Mouse (Mus musculus): ENCODE measurements around the gene Usf3. TPM values are rescaled to one million over a fixed set of nuclear protein-coding genes. Genes with fewer than 3 reads are reported as not detected.

Gene Usf3
- total RNA-seq, 2 experiments from 2014 or later, result 9.4 to 30.7 TPM

DNA sequence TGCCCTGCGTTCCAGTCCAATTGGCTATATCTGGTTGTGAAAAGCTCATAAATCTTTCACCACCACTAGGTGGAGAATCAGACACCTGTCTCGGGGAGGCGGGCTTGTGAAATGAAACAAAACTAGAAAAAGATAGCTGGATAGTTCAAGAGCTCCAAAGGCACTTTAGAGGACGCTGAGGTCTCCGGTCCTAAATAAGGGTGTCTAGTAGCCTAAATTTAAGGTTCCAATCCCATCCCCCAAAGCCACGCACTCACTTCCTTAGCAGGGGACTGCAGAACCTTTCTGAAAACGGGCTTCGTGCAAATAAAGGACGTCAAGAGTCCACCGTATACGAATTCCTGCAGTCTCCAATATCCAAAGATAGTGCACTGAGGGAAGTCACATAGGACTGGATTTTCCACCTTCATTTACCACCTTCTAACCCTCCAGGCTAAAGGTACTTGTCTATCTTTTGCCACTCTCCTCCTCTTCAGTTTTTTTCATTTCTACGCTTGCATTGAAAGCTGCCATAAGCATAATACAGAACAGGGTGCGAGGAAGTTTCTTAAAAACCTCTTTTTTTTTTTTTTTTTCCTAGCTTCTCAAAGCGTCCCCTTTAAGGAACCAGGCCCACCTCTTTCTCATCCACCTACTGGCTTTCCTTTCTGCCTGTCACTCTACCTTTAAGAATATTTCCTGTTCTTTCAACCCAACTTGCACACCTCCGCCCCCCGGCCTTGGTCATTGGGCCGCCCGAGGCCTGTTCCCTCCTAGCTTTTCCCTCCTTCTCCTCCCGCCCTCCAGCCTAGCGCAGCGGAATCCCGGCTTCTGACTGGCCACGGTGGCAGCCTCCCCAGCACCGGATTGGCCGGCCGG lies 520 bp upstream of the Usf3 start:
- peak; percentile 90 for ATAC-seq (replicated peaks; ENCODE audit: poor library complexity)

DNA sequence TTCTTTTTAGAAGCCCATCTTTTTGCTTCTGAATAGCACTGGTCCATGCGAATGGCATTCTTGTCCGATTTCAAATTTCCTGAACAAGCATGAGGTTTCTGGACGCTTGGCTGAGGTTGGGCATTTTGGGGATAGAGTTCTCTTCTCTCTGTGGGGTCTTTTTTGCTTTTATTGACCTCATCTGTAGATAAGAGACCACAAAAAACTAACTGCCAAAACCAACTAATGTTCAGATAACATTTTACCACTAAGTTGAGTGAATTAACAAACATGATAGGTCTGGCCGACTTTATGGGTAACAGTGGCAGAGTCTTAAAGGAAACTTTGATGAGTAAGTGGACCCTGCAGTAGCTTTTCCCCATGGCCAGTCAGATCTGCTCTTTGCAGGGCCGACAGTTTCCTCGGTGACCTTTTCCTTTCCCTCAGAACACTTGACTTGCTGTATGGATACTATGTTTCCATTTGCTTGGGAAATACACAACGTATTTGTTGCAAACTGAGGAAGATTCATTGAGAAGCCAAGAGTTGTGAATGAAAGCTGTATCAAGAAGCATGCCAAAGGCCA lies 1.0 kb downstream of the Usf3 start:
- no peak for ATAC-seq (replicated peaks; ENCODE audit: poor library complexity)

DNA sequence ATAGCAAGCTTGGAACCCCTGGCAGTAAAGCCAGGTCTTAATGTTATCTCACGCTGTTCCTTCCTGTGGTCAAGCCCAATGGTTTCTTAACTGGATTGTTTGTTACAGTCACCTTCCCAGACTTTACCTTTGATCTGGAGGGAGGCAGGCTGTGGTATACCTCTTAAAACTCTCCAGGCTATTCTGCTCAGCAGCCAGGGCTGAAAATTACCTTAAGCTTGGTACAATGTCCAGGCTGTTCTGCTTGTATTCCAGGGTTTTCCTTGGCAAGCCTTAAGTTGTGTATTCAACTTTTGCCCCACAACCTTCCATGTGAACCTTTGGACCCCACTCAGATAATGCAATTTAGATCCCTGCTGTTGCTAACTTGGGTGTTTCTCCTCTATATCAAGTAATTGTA lies 2.0 kb downstream of the Usf3 start:
- no peak for ATAC-seq (replicated peaks; ENCODE audit: poor library complexity)

DNA sequence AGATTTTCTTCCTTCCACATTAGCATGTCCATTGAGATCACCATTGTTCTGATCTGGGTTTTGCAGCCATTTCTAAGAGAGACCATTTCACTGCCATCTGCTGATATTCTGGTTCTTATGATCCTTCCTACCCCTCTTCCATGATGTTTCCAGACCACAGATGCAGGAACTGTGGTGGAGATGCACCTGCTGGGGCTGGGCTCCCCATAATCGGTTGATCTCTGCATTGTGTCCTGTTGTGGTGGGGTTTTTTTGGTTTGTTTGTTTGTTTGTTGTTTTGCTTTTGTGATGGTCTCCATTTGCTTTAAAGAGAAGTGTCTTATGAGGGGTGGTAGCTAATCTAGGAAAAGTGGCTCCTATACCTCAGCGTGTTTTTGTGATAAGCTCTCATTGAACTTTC lies 3.5 kb downstream of the Usf3 start:
- ATAC-seq (replicated peaks; ENCODE audit: poor library complexity), result no peak

DNA sequence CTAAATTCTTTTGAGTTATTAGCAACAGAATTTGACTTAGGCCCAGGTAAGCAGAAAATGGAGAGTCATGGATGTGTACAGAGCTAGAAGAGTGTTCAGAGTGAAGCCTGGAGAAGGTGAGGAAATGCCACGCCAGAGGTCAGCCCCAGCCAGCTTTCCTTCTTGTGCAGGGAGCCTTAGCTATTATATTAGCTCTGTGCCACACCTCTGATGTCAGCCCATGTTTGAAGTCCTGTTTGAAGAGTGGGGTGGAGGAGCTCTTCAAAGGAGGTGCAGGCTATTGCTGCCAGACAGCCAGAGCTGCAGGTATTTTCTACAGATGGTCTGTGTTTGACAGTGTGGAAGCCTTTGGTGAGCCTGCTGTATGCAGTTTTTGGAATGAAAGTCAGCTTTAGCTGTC lies 5.5 kb downstream of the Usf3 start:
- no peak for ATAC-seq (replicated peaks; ENCODE audit: poor library complexity)

DNA sequence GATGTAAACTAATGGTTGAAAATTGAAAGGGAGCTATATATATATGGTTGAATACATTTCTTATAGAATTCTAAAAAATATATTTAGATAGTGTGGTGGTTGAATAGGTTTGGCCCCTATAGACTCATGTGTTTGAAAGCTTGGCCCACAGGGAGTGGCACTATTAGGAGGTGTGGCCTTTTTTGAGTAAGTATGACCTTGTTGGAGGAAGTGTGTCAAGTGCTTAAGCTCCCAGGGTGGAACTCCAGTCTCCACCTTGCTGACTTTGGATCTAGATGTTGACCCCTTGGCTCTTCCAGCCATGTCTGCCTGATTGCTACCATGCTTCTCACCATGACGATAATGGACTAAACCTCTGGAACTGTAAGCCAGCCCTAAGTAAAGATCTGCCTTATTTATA lies 9.6 kb downstream of the Usf3 start:
- ATAC-seq (replicated peaks; ENCODE audit: poor library complexity), result no peak

DNA sequence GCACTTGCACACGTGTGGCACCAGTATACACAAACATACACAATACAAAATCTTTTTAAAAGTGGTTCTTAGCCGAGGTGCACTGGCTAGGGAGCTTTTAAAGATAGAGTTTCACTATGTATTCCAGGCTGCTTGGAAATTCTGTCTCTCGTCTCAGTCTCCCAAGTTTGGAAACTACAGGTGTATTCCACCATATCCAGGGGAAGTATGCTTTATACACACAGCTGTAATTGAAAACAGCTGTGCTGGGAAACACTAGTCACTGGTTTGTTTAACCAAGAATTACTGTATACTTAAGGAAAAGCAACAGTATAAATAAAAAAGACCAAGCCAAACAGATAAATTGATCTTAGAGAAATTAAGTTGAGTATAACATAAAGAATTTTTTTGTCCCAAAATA lies 11.7 kb downstream of the Usf3 start:
- ATAC-seq (replicated peaks; ENCODE audit: poor library complexity), result no peak

DNA sequence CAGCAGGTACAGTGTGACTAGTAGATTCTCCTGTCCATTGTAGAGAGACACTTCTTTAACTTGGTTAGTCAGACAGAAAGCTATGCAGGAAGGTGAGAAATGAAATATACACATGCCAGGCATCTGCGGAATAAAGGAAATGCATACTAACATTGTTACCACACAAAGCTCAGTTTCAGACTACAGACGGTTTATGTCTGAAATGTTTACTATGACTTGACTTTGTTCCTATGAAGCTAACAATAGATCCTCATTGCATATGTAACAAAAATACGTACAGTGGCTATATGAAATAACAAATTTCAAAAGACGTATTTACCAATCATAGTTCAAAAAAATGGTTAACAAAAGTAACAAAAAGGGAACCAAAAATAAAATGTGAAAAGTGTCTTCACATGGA lies 14.1 kb downstream of the Usf3 start:
- peak; percentile 31 for ATAC-seq (replicated peaks; ENCODE audit: poor library complexity)

DNA sequence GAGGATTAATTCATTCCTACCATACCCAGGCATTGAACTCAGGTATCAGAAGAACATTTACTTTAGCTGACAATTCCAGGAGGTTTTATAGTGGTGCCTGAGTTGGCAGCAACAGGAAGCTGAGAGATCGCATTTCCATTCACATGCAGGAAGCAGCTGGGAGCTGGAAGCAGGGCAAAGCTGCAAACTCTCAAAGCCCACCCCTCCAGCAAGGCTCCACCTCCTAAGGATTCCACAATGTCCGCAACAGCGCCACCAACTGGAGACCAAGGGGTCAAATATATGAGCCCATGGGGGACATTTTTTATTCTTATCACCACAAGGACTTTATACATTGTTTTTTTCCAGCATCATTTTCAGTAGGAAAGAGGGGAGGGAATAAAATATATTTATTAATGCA lies 15.7 kb downstream of the Usf3 start:
- ATAC-seq (replicated peaks; ENCODE audit: poor library complexity), result no peak

DNA sequence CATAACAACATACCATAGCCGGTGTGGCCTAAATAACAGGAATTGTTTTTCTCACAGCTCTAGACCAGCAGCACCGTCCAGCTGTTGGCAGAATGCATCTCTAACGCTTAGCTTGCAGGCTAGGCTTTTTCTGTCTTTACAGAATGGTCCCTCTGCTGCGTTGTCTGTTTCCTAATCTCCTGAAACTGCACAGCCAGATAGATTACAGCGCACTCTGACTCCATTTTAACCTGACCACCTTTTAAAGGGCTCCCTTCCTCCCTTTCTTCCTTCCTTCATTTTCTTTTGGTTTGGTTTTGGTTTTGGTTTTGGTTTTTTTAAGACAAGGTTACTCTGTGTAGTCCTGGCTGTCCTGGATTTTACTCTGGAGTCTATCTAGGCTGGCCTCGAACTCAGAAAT lies 17.0 kb downstream of the Usf3 start:
- peak; percentile 77 for ATAC-seq (replicated peaks; ENCODE audit: poor library complexity)

DNA sequence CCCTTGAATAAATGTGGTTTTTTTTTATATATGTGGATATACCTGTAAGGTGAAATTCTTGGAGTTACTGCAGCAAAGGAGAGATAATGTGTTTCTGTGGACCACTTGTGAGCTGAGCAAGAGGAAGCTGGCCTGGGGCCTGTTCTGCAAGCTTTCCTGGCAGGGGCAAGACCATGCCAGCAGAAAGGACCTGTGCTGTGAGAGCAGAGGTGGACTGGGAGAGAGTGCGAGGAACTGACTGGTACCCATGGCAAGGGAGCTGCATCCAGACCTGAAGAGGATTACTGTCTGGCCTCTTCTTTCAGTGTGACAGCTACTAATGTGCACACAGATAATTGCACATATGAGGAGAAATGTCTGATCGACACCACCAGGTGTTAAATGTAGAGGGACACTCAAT lies 17.9 kb downstream of the Usf3 start:
- no peak for ATAC-seq (replicated peaks; ENCODE audit: poor library complexity)

DNA sequence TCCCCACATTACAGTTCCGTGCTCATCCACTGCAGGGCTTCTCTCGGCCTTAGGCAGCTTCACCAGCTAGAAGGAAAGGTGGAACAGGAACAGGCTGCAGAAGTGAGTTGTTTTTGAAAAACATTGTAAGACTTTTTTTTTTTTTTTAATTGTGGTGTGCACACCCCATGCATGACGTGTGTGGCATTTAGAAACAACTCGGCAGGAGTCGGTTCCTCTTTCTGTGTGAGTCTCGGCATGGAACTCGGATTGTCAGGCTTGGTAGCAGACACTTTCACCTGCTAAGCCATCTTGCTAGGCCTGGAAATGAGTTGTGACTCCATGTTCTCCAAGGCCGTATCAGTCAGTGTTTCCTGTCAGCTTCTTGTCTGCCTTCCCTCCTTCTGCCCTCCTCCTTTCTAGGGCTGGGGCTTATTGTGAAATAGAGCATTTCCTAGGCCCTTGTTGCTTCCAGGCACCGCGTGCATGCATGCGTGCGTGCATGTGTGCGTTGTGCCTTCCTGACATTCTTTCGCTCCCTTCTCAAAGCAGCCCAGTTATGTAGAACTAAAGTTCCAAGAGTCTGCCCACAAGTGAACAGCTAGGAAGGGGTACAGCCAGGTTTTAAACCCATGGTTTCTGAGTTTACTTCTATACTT lies 26.1 kb downstream of the Usf3 start:
- ATAC-seq (replicated peaks; ENCODE audit: poor library complexity), result peak; percentile 94

DNA sequence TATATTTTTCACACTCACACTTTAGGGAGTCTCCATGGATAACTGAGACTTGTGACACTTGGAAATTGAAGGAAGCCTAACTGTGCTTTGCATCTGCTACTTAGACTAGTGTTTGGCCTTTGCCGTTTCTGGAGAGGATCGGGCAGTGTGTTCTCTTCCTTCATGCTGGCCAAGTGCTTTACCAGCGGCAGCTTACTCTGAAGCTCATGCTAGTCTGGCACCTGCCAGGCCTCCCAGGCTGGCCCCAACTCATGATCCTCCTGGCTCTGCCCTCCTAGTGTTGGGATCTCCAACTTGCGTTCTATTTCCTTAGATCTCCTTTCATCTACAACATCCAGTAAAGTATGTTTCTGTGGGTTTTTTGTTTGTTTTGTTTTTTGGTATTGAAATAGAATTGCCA lies 27.1 kb downstream of the Usf3 start:
- no peak for ATAC-seq (replicated peaks; ENCODE audit: poor library complexity)

DNA sequence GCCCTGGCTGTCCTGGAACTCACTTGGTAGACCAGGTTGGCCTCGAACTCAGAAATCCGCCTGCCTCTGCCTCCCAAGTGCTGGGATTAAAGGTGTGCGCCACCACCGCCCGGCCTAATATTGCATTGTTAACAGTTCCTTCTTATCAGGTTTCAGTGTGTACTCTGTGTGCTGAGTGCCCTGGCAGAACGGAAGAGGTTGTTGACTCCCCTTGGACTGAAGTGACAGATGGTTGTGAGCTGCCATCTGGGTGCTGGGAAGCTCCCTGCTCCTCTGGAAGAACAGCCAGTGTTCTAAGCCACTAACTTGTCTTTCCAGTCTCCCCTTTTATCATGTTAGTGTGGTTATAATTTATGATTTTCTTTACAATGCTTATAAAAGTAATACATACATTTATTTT lies 31.3 kb downstream of the Usf3 start:
- ATAC-seq (replicated peaks; ENCODE audit: poor library complexity), result no peak

DNA sequence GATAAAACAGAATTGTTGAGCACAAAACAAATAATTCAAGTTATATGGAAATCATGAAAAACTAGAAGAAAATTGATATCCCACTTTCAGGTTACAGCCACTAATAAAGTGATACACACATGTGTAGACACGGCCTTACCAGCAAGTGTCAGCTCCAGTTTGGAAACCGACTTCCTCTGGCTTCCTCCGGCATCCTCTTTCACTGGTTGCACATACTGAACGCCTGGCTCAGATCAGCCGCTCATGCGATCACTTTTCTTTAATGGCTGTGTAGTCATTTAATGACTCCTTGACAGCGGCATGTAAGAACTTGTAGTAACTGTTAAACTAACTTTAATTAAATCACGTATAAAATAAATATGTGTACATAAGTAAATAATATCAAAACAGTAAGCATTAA lies 32.9 kb downstream of the Usf3 start:
- ATAC-seq (replicated peaks; ENCODE audit: poor library complexity), result no peak

DNA sequence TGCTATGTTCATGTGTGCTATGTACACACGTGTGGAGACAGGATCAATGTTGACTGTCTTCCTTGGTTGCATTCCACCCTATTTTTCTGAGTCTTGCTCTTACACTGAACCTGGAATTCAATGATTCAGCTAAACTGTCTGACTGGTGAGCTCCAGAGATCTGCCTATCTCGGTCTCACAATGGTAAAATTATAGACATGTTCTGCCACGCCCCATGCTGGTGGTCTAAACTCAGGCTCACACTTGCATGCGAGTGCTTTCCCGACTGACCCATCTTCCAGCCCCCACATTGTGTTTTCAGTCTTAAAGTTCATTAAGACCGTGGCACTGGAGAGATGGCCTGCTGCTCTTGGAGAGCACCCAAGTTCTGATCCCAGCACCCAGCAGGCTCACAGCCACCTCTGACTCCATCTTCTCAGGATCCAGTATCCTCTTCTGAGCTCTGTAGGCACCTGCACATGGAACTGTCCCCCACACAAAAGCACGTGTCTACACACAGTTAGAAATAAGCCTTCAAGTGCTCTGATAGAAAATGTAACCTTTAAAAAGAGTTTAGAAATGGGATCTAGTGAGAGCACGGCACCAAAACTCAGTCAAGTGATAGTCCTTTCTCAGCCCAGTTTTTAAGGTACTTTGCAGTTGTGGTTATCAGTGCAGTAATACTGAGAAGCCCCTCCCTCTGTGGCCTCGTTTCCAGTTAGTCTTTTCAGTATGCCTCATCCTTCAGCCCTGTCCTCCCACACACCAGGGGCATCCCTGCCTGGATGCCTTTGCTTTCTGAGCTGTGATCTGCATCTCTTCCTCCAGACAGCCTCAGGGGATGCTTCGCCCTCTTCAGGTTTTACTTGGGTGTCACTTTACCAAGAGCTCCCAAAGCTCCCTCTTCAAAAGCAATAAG lies 37.4 kb downstream of the Usf3 start:
- 0 out of 2 replicates have a peak, but pooled peaks have one; percentile 17 for ATAC-seq (replicated peaks; ENCODE audit: poor library complexity)

DNA sequence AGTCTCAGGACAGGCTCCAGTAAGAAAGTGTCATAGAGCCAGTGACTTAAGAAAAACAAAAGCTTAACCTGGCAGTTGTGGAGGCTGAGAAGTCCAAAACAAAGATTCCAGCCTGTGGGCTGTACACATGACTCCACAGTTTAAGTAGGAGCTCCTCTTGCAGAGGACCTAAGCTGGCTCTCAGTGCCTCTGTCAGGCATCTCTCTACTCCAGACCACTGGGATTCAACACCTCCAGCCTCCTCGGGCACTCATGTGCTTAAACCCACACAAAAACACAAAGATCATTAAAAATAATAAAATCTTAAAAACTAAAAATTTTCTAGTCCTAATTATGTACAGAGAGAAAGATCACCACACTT lies 38.0 kb downstream of the Usf3 start:
- no peak for ATAC-seq (replicated peaks; ENCODE audit: poor library complexity)

DNA sequence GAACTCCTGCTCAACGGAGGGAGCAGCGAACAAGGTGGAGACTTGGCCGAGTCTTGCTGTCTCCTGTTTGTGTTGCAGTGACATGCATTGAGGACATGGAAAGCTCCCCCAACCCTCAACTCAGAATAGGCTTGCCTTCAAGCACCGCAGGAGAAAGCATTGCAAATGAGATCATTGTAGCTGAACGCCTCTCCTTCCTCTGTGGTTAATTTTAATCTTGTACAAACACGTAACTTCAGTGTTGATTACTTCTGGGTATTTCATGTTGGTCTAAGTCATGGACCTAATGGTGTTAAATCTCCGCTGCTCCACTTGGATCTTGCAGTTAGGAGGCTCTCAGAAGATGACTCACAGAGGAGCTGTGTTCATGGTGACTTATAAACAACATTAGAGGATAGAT lies 39.7 kb downstream of the Usf3 start:
- no peak for ATAC-seq (replicated peaks; ENCODE audit: poor library complexity)

DNA sequence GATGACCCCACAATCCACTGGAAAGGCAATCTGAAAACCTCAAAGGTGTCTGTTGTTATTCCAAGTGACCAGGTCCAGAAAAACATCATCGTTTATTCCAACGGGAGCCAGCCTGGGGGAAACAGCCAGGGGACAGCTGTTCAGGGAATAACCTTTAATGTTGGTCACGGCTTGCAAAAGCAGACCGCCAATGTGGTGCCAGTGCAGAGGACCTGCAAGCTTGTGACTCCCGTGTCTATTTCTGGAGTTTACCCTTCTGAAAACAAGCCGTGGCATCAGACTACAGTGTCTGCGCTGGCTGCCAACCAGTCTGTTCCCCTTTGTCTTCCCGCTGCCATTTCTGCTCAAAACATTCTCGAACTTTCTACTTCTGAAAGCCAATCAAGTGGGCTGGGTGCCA lies 42.5 kb downstream of the Usf3 start:
- no peak for ATAC-seq (replicated peaks; ENCODE audit: poor library complexity)

DNA sequence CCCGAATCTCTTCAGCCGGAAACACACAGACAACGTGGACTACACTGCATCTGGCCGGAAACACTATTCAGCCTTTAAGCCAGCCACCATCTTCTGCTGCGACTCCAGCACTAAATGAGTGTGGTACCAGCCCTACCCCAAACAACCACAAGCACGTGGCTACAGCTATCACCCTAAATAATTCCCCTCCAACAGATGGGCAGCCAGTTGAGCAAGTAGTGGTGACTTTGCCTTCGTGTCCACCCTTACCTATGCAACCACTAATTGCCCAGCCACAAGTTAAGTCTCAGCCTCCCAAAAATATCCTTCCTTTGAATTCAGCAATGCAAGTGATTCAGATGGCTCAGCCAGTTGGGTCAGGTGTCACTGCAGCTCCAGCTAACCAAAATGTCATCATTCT lies 43.4 kb downstream of the Usf3 start:
- no peak for ATAC-seq (replicated peaks; ENCODE audit: poor library complexity)

DNA sequence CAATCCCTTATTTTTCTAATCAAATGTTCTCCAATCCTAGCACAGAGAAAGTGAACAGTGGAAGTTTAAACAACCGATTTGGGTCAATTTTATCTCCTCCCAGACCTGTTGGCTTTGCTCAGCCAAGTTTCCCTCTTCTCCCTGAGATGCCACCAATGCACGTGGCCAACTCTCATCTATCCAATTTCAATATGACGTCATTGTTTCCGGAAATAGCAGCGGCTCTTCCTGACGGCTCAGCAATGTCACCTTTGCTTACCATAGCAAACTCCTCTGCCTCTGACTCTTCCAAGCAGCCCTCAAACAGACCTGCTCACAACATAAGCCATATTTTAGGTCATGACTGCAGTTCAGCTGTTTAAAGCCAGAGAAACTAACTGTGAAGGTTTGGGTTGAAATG lies 48.4 kb downstream of the Usf3 start:
- ATAC-seq (replicated peaks; ENCODE audit: poor library complexity), result no peak
